Mouse (Mus musculus) bone marrow macrophage, adult 2 months (primary cell): ENCODE measurements around the gene Prmt3. TPM values are rescaled to one million over a fixed set of nuclear protein-coding genes. Genes with fewer than 3 reads are reported as not detected.

Experiments used
- H3K27ac ChIP-seq: 2 replicates; pipeline ENCODE4 v1.5.1; 2012; ENCODE audit warnings: low read depth, low read length; ENCODE audit not compliant: insufficient read depth
- H3K4me1 ChIP-seq: 2 replicates; pipeline ENCODE4 v1.6.1; 2012; ENCODE audit warnings: low read length; ENCODE audit not compliant: control insufficient read depth, insufficient read depth
- H3K4me3 ChIP-seq: 2 replicates; pipeline ENCODE4 v1.5.1; 2012; ENCODE audit warnings: mild to moderate bottlenecking, low read length, moderate library complexity; ENCODE audit not compliant: insufficient read depth
- CTCF ChIP-seq: IDR thresholded peaks from 2 replicates; pipeline ENCODE4 v1.5.1; 2012; ENCODE audit warnings: low read depth, mild to moderate bottlenecking, low read length, moderate library complexity
- POLR2A ChIP-seq: IDR thresholded peaks from 2 replicates; pipeline ENCODE4 v1.6.1; 2012; ENCODE audit warnings: mild to moderate bottlenecking, low read depth, low read length, borderline replicate concordance
- polyA plus RNA-seq: library from polyadenylated mRNA; stranded (reverse); fragments of >200 nt; gene quantifications from 2 replicates; pipeline ENCODE4 v1.2.4, GENCODE M21; 2012; ENCODE audit not compliant: missing spikeins, insufficient read depth, insufficient read length

Prmt3 gene
- polyA plus RNA-seq, 1 experiment = 9.2 TPM

DNA sequence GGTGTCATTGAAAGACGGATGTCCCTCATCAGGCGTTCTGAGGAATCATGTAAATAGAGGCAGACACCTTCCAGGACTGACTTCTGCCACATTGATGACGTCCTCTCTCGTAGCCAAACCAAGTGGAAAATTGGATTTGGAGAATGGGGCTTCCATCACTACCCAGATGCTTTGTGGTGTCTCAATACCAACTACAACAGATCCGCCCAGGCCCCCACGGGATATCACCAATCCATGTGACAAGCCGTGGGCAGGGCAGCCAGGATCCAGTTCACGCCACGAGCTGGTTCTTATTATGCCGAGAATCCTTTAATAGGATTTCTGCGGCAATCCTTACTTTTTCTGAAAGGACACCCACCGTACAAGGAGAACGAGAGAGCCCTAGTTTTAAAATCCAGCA lies 100.9 kb downstream of the Prmt3 start:
- no peak overlapping the region for H3K4me3 ChIP-seq
- TF ChIP-seq POLR2A = no peak
- TF ChIP-seq CTCF = no peak
- no peak overlapping the region for H3K27ac ChIP-seq
- H3K4me1 ChIP-seq = 0 out of 2 replicates have a peak, but pooled peaks cover 3% of the 10 kb centered on the region

DNA sequence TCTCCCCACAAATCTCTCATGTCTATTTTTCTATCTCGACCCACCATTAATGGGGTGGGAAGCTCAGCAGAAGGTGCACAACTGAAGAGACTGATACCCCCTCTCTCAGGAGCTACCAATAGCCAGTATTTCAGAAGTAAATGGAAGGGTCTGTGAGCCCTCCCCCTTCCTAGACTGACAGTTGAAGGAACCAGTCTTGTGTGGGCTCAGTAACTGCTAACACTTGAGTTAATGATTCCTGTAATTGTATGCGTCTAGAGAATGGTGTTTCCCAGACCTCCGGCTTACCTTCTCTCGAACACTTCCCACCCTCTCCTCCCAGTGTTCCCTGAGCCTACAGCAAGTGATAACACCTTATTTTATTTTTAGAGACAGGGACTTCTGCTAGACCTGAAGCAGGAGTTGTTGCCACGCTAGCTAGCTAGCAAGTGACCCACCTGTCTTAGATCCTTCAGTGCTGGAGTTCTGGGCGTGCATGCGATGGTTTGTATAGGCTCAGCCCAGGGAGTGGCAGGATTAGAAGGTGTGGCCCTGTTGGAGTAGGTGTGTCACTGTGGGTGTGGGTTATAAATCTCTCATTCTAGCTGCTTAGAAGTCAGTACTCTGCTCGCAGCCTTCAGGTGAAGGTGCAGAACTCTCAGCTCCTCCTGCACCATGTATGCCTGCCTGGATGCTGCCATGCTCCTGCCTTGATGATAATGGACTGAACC lies 102.0 kb downstream of the Prmt3 start:
- TF ChIP-seq CTCF = no peak
- no peak for TF ChIP-seq POLR2A
- H3K4me3 ChIP-seq = no peak overlapping the region
- peaks cover 8% of the 10 kb centered on the region for H3K4me1 ChIP-seq
- H3K27ac ChIP-seq = no peak overlapping the region

DNA sequence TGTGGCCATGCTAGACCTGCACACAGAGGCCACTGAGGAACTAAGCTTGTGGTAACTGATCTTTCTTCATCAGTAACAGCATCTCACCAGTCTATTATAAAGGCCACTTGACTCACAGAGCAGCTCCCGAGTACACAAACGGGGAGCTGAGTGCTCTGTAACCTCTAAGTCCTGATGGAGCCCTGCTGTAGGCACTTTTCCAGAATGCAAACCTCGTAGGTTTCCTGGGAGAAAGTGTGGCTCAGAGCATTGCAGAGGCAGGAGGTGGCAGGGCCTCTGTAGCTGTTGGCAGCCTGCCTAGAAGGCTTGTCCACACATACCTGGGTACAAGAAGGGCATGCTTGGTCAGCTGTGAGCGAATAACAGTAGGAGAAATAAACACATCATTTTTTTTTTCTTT lies 104.1 kb downstream of the Prmt3 start:
- Histone ChIP-seq H3K4me1 (peaks cover 14% of the 10 kb centered on the region), H3K27ac (no peak overlapping the region), H3K4me3 (no peak overlapping the region)
- TF ChIP-seq CTCF (no peak), POLR2A (no peak)

DNA sequence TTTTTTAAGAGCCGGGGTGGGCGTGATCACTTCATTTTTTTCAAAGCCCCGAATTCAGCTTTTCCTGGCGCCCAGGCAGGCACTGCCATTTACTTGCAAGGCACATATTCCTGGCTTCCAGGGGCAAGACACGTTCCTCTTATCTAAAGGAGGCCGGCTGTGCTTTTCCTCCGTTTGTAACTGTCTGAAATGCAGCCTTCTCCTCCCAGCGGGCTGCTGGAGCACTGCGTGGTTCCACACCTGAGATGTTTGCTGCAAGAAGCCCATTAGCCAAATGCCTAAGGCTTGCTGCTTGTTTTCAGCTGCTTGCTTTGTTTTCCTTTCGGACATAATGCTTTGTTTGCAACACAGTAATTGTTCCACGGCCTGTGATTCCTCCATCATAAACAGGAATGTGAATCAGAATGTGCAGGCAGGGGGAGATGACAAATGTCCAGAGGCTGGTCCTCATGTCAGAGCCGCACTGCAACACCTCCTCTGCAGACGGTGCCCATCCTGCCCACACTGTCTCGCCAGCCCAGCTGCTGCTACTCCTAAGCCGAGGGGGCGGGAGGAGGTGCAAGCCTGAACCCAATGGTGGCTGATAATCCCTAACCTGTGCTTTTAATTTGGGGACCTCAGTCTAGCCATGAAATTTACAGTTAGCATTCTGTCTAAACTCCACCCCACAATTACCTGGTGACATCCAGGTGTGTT lies 104.7 kb downstream of the Prmt3 start:
- Histone ChIP-seq H3K4me1 (peaks cover 14% of the 10 kb centered on the region), H3K27ac (no peak overlapping the region), H3K4me3 (no peak overlapping the region)
- no peak for TF ChIP-seq POLR2A
- no peak for TF ChIP-seq CTCF

DNA sequence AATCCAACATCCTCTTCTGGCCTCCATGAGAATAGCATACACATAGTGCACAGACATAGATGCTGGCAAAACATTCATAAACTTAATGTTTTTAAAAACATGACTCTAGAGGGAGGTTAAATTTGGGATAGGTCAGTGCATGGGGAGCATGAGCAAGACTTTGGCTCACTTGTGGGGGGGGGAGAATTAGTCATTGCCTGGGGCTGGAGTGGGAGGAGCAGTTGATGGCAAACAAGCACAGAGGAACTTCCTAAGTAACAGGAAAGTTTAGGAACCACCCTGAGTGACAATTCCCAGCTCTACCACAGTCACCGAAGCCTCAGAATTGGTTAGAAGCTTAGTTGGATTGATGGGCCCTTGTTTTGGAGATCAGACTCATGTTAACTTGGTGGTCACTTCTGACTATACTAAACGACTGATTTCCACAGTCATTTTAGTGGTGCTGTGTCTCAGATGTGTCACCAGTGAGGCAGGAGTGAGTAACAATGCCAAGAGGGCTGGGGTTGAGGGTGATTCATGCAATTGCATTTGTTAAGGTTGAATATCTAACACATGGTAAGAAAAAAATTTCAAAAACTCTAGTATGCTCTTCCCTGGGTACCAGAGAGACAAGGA lies 109.7 kb downstream of the Prmt3 start:
- H3K4me1 ChIP-seq = peaks cover 14% of the 10 kb centered on the region
- TF ChIP-seq CTCF (no peak), POLR2A (no peak)
- no peak overlapping the region for H3K4me3 ChIP-seq
- no peak overlapping the region for H3K27ac ChIP-seq

DNA sequence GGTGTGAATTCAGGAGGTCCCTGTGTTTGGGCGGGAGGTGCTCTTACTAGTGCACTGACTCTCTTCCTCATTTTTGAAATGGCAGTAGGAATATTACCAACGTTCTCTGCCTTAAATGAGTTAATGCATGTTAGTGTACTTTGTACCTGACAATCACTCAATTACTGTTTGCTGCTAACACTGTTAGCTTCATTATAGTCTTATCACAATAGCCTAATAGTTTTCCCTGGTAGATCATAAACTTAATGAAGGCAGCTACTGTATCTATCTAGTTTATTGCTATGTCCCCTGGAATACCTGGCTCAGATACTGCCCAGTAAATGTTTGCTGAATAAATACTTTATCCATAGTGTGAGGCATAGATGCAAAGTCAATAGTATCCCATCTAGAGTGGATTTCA lies 116.6 kb downstream of the Prmt3 start:
- Histone ChIP-seq H3K27ac (no peak overlapping the region), H3K4me1 (no peaks in the 10 kb centered on the region), H3K4me3 (no peak overlapping the region)
- TF ChIP-seq POLR2A (no peak), CTCF (no peak)

DNA sequence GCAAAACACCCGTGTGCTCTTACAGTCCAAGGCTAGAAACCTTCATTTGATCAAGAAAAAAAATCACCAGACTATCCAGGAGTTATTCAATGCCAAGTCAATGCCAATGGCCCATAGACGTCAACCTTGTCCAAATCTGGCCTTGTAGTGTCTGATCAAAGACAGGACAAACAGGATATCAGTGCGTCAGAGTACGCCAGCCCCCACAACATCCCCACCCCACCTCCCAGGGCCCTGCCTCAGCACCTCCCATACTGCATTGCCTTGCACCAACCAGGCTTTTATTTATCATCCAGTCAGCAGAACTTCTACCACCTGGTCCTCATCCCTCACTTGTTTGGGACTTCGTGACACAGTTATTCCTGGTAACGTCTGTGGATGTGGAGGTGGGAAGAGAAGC lies 117.2 kb downstream of the Prmt3 start:
- no peak overlapping the region for H3K27ac ChIP-seq
- TF ChIP-seq POLR2A (no peak), CTCF (no peak)

DNA sequence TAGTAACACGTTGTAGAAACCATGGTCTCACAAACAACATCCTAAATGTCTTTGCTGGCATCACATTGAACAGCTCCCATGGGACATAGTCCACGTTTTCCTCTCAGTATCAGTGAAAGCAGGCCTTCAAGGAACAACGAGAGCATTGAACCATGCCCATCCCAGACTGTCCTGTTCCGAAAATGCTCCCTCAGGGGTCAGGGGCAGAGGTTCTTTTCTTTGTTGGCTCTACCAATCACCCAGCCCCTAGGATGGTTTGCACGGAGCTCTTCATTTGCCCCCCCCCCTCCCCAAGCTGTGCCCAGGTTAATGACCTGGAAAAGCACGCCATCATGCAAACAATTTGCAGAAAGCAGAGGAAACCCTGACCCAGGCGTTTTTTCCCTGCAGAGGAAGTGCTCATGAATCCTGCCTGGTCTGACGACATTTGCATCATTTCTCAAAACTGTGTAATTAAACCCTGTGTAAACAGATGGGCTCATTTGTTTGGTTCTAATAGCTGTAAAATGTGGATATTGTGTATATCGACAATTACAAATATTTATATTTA lies 123.9 kb downstream of the Prmt3 start:
- TF ChIP-seq CTCF = no peak
- TF ChIP-seq POLR2A = no peak
- H3K4me1 ChIP-seq = no peaks in the 10 kb centered on the region
- no peak overlapping the region for H3K27ac ChIP-seq
- no peak overlapping the region for H3K4me3 ChIP-seq

More for the DNA sequence above, 117.2 kb downstream of the Prmt3 start:
- Histone ChIP-seq H3K4me3 (no peak overlapping the region), H3K4me1 (no peaks in the 10 kb centered on the region)

DNA sequence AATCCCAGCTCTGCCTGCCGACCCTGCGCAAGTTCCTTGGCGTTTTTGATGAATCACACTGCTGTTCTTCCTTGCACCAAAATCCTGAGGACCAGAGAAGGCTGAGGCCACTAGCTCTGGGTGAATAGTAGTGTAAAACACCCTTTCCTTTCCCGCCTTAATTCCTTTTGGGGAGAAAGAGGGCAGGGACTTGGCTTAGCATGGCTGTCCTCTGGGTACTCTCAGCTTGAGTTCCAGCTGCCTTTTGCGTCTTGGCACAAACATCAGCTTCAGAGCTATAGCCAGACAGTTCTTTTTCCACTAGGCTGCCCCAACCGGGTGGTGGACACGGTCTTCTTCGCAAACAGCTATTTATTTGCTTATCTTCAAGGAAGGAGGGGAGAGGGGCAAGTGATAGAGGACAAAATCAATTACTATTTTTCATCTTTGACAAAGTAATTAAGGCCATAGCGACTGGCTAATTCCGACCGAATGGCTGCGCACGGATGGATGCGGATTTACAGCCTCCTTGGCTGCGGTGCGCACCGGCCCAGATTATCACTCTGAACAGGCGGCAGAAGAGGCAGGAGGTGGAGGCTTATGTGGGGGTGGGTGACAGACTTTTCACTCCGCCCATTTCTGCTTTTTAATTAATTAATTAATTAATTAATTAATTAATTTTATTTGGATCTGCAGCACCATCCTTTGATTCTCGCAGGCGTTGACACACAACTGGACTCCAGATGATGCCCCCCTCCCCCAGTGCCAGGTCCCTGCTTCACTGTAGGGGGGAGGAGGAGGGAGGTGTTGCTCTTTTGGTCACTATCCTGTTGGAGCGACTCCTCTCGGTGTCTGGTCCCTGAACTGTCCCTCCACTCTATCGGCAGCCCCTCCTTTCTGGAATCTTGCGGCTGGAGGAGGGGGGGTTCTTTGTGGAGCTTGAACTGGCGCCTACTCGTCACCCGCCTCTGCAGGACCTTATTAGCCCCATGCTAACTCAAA lies 129.3 kb downstream of the Prmt3 start:
- H3K4me1 ChIP-seq = no peaks in the 10 kb centered on the region
- no peak for TF ChIP-seq CTCF
- TF ChIP-seq POLR2A = no peak
- no peak overlapping the region for H3K4me3 ChIP-seq
- H3K27ac ChIP-seq = no peak overlapping the region

Other genes with a start within 250 kb of the Prmt3 start
- gene Dbx1, start 141.5 kb upstream of the Prmt3 start, polyA plus RNA-seq = not detected in 2 replicates
- gene Htatip2, start 19.2 kb upstream of the Prmt3 start, polyA plus RNA-seq = 54.7 and 55.4 TPM in 2 replicates
- not detected in 2 replicates for gene Slc6a5, start 131.8 kb downstream of the Prmt3 start, polyA plus RNA-seq
- not detected in 2 replicates for gene Nell1, start 196.5 kb downstream of the Prmt3 start, polyA plus RNA-seq